Mouse (Mus musculus): ENCODE data around the gene Ctnnbl1. TPM values are rescaled to one million over a fixed set of nuclear protein-coding genes. Genes with fewer than 3 reads are reported as not detected.
A peak's percentile ranks its signal among the peaks of the same experiment; 100 is the strongest.

The Ctnnbl1 gene
- polyA plus RNA-seq, 1 experiment from 2014 or later: 106 TPM

DNA sequence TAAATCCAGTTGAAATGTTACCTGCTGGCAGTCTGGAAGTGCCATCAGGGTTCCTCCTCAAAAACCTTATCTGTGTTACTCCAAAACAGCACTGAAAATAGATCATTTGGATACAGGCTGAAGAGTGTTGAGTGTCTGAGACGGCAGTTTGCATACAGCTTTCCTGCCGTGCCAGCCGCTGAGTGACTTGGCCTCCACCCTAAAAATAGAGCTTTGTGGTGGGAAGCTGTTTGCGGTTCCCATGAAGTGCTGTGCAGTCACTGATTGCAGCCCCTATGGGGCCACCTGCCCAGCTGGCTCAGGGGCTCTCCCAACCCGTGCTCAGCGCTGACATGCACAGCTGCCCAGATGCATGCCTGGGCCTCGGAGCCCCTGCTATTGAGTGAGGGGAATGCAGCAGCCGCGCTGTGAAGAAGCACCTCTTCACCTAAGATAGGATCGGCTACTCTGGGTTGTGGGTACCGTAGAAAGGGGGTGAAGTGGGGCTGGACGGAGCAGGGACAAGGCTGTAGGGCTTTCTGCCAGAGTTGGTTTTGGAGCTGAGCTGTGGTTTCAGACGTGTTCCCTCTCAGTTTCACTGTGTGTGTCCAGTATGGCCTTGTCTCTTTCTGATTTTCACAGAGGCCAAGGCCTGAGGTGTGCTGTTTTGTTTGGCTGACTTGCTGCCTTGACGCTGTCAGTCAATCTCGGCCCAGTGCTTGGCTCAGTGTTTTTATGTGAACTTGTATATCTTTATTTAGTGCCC, 81.5 kb downstream of the Ctnnbl1 start:
- no peak overlapping the region for H3K4me2 ChIP-seq (ENCODE audit: low read depth)
- H3K27me3 ChIP-seq (ENCODE audit: control insufficient read depth, insufficient read depth, low read length): no peaks in the 10 kb centered on the region
- no peaks in the 10 kb centered on the region; the same call in 1 of the 2 replicates for H3K36me3 ChIP-seq (ENCODE audit: control insufficient read depth, insufficient read depth, low read length)
- H3K4me1 ChIP-seq (ENCODE audit: control insufficient read depth, insufficient read depth, low read length): no peaks in the 10 kb centered on the region
- H3K4me3 ChIP-seq (ENCODE audit: low read depth, low read length): no peak overlapping the region
- no peak overlapping the region for H3K9ac ChIP-seq (ENCODE audit: low read length)
- ATAC-seq (ENCODE audit: insufficient read depth, low FRiP score, low TSS enrichment) (no peak), DNase-seq (ENCODE audit: low spot score) (no peak)
- 81% methylated on average over 15 of the region's 15 CpGs for WGBS
- H3K27ac ChIP-seq (ENCODE audit: low read depth, low read length): no peak overlapping the region
- H3K9me3 ChIP-seq (ENCODE audit: control insufficient read depth, low read length): no peaks in the 10 kb centered on the region

DNA sequence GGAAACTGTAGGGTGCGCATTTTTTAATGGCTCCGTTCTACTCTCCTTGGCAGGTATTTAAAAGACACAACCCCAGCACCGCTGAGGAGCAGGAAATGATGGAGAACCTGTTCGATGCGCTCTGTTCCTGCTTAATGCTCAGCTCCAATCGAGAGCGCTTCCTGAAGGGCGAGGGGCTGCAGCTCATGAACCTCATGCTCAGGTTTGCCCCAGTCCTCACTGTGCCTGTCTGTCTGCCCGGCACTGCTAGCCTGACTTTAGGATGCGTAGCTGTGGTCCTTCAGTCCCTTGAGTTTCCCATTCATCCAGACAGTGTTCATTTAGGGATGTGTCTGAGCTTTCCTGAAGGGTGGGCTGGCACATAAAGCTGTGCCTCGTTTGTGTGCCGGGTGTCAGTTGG, 82.2 kb downstream of the Ctnnbl1 start:
- H3K36me3 ChIP-seq (ENCODE audit: control insufficient read depth, insufficient read depth, low read length): no peaks in the 10 kb centered on the region; the same call in 1 of the 2 replicates
- no peaks in the 10 kb centered on the region for H3K4me1 ChIP-seq (ENCODE audit: control insufficient read depth, insufficient read depth, low read length)
- H3K9ac ChIP-seq (ENCODE audit: low read length): no peak overlapping the region
- no peak overlapping the region for H3K4me2 ChIP-seq (ENCODE audit: low read depth)
- H3K9me3 ChIP-seq (ENCODE audit: control insufficient read depth, low read length): no peaks in the 10 kb centered on the region
- DNase-seq (ENCODE audit: low spot score) (no peak), ATAC-seq (ENCODE audit: insufficient read depth, low FRiP score, low TSS enrichment) (no peak)
- H3K27ac ChIP-seq (ENCODE audit: low read depth, low read length): no peak overlapping the region
- H3K27me3 ChIP-seq (ENCODE audit: control insufficient read depth, insufficient read depth, low read length): no peaks in the 10 kb centered on the region
- WGBS: 94% methylated on average over 12 of the region's 12 CpGs
- H3K4me3 ChIP-seq (ENCODE audit: low read depth, low read length): no peak overlapping the region

DNA sequence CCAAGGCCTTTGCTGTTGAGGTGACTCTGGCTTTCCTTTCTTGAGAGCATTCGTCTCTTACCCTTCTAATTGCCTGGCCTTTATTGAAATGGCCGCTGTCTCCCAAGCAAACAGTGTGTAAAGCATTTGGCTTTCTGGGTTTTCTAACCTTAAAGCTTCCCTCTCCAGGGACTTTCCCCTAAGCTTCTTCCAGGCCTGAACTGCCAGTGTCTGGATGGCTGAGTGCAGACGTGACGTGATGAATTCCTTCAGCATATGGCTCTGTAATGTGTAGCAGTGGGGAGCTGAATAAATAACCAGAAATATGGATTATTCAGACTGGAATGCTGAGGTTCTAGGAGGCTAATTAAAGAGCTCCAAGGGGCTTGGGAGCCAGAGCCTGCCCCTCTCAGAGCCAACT, 84.1 kb downstream of the Ctnnbl1 start:
- Histone ChIP-seq H3K4me1 (ENCODE audit: control insufficient read depth, insufficient read depth, low read length) (no peaks in the 10 kb centered on the region), H3K27me3 (ENCODE audit: control insufficient read depth, insufficient read depth, low read length) (no peaks in the 10 kb centered on the region), H3K36me3 (ENCODE audit: control insufficient read depth, insufficient read depth, low read length) (no peaks in the 10 kb centered on the region; the same call in 1 of the 2 replicates), H3K4me3 (ENCODE audit: low read depth, low read length) (no peak overlapping the region), H3K9me3 (ENCODE audit: control insufficient read depth, low read length) (no peaks in the 10 kb centered on the region), H3K4me2 (ENCODE audit: low read depth) (no peak overlapping the region), H3K9ac (ENCODE audit: low read length) (no peak overlapping the region), H3K27ac (ENCODE audit: low read depth, low read length) (no peak overlapping the region)
- ATAC-seq (ENCODE audit: insufficient read depth, low FRiP score, low TSS enrichment): no peak
- 43% methylated on average over 4 of the region's 4 CpGs for WGBS
- no peak for DNase-seq (ENCODE audit: low spot score)

DNA sequence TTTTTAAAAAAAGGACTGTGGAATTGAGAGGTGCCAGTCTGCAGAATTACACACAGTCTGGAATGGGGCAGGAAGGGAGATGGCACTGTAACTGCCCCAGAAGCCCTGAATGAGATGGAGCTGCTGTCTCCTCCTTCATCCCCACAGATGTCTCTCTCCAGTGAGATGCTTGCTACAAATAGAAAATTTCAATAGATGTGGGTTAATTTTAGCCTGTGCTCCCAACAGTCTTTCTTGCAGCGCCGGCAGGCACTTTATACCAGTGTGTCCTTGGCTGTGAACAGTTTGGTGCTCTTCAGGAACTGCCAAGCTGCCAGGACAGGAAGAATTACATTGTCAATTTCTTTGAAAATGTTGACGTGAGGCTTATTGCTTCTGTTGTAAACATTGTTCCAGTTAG, 86.3 kb downstream of the Ctnnbl1 start:
- DNase-seq (ENCODE audit: low spot score) (no peak), ATAC-seq (ENCODE audit: insufficient read depth, low FRiP score, low TSS enrichment) (no peak)
- 94% methylated on average over 3 of the region's 3 CpGs for WGBS
- Histone ChIP-seq H3K4me1 (ENCODE audit: control insufficient read depth, insufficient read depth, low read length) (no peaks in the 10 kb centered on the region), H3K9ac (ENCODE audit: low read length) (no peak overlapping the region), H3K4me2 (ENCODE audit: low read depth) (no peak overlapping the region), H3K27me3 (ENCODE audit: control insufficient read depth, insufficient read depth, low read length) (no peaks in the 10 kb centered on the region), H3K27ac (ENCODE audit: low read depth, low read length) (no peak overlapping the region), H3K4me3 (ENCODE audit: low read depth, low read length) (no peak overlapping the region), H3K9me3 (ENCODE audit: control insufficient read depth, low read length) (no peaks in the 10 kb centered on the region), H3K36me3 (ENCODE audit: control insufficient read depth, insufficient read depth, low read length) (no peaks in the 10 kb centered on the region; the same call in 1 of the 2 replicates)

DNA sequence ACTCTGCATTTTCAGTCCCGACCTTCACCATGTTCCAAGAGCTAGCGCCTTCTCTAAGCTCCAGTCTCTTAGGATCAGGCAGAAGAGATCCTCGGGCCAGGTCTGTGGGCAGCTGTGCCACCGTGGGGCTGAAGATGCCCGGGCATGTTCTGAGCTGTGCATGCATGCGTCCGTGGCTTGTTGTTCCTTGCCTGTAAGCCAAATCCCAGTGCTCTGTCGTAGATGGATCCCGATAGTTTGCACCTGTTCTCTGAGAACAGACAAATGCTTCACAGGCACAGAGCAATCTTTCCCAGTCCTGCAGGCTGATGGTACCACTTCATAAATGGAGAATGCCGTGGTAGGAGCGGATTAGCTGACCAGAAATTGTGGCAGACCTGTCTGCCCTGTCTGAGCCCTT, 87.0 kb downstream of the Ctnnbl1 start:
- ATAC-seq (ENCODE audit: insufficient read depth, low FRiP score, low TSS enrichment) (no peak), DNase-seq (ENCODE audit: low spot score) (no peak)
- Histone ChIP-seq H3K27ac (ENCODE audit: low read depth, low read length) (no peak overlapping the region), H3K4me2 (ENCODE audit: low read depth) (no peak overlapping the region), H3K4me1 (ENCODE audit: control insufficient read depth, insufficient read depth, low read length) (no peaks in the 10 kb centered on the region), H3K27me3 (ENCODE audit: control insufficient read depth, insufficient read depth, low read length) (no peaks in the 10 kb centered on the region), H3K9ac (ENCODE audit: low read length) (no peak overlapping the region), H3K9me3 (ENCODE audit: control insufficient read depth, low read length) (no peaks in the 10 kb centered on the region), H3K4me3 (ENCODE audit: low read depth, low read length) (no peak overlapping the region), H3K36me3 (ENCODE audit: control insufficient read depth, insufficient read depth, low read length) (no peaks in the 10 kb centered on the region; the same call in 1 of the 2 replicates)
- 95% methylated on average over 11 of the region's 11 CpGs for WGBS

DNA sequence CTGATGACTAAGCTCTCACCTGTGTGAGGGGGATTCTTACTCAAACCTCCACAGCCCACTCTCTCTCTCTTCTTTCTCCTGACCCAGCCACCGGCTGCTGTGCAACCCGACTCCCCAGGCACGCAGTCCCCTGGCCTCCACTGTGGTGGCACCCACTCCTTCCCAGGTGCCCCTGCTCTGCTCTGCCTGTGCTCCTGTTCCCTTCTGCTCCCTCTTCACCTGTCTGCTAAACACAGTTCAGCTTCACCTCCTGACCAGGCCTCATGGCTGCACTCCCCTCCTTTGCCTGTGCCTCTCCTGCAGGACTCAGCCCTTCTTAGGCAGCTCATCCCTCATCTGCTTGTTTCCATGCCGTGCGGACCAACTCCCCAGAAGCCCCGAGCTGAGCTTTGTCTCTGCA, 92.9 kb downstream of the Ctnnbl1 start:
- Histone ChIP-seq H3K27ac (ENCODE audit: low read depth, low read length) (no peak overlapping the region), H3K4me2 (ENCODE audit: low read depth) (no peak overlapping the region), H3K36me3 (ENCODE audit: control insufficient read depth, insufficient read depth, low read length) (no peaks in the 10 kb centered on the region), H3K4me1 (ENCODE audit: control insufficient read depth, insufficient read depth, low read length) (no peaks in the 10 kb centered on the region), H3K9me3 (ENCODE audit: control insufficient read depth, low read length) (no peaks in the 10 kb centered on the region), H3K9ac (ENCODE audit: low read length) (no peak overlapping the region), H3K4me3 (ENCODE audit: low read depth, low read length) (no peak overlapping the region), H3K27me3 (ENCODE audit: control insufficient read depth, insufficient read depth, low read length) (no peaks in the 10 kb centered on the region)
- no peak for DNase-seq (ENCODE audit: low spot score)
- no peak for ATAC-seq (ENCODE audit: insufficient read depth, low FRiP score, low TSS enrichment)
- 86% methylated on average over 6 of the region's 6 CpGs for WGBS

DNA sequence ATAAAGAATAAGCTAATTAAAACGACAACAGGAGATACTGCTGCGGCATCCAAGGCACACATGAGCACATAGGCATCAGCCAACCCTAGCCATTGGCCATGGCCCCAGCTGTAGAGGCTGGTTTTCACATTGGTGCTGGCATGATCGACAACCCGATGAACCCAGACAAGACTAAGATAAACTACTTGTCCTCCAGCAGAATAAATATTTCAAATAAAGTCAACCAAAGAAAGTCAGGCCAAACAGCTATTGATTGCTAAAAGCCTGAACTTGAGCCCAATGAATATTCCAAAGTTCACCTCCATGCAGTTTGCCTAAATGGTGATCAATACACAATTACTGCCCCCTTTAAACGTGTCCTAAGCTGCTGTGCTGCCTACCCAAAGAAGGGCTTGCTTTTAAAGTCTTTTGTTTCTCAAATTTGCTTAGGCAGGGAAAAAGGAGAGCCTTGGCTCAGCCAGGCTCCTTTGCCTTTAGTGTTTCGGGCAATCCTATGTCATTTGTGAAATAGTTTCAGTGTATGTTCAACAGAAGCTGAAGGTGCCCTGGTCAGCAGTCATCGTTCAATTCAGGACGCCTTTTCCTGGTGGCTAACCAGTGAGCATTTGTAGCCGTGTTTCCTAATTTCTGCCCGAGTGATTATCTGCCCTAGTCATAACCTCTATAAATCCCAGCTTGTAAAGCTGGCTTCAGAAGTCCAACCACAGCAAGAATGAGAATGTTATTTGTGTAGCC, 93.6 kb downstream of the Ctnnbl1 start:
- H3K4me3 ChIP-seq (ENCODE audit: low read depth, low read length): no peak overlapping the region
- no peaks in the 10 kb centered on the region for H3K4me1 ChIP-seq (ENCODE audit: control insufficient read depth, insufficient read depth, low read length)
- 80% methylated on average over 10 of the region's 10 CpGs for WGBS
- H3K27me3 ChIP-seq (ENCODE audit: control insufficient read depth, insufficient read depth, low read length): no peaks in the 10 kb centered on the region
- H3K9me3 ChIP-seq (ENCODE audit: control insufficient read depth, low read length): no peaks in the 10 kb centered on the region
- ATAC-seq (ENCODE audit: insufficient read depth, low FRiP score, low TSS enrichment) (no peak), DNase-seq (ENCODE audit: low spot score) (no peak)
- no peak overlapping the region for H3K4me2 ChIP-seq (ENCODE audit: low read depth)
- H3K36me3 ChIP-seq (ENCODE audit: control insufficient read depth, insufficient read depth, low read length): no peaks in the 10 kb centered on the region
- H3K27ac ChIP-seq (ENCODE audit: low read depth, low read length): no peak overlapping the region
- H3K9ac ChIP-seq (ENCODE audit: low read length): no peak overlapping the region

DNA sequence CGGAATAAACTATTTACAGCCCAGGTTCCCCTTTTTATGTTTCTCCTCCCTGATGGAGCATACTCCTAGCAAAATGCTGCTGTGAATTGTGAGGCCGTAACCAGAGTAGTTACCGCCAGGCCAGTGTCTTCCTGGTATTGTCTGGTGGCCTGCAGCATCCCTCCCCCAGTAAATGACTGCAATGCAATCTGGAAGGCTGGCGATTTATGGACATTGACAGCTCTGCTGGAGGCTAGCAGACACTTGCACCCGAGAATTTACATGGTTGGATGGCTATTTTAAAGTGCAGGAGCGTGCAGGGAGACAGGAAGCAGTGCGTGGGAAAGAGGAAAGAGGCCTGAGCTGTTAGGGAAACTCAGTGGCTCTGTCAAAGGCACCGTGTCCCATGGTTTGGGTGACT, 99.8 kb downstream of the Ctnnbl1 start:
- H3K4me1 ChIP-seq (ENCODE audit: control insufficient read depth, insufficient read depth, low read length): peaks cover 11% of the 10 kb centered on the region
- peak overlapping the region; percentile 68 for H3K27ac ChIP-seq (ENCODE audit: low read depth, low read length)
- no peaks in the 10 kb centered on the region for H3K9me3 ChIP-seq (ENCODE audit: control insufficient read depth, low read length)
- no peaks in the 10 kb centered on the region for H3K36me3 ChIP-seq (ENCODE audit: control insufficient read depth, insufficient read depth, low read length)
- DNase-seq (ENCODE audit: low spot score) (peak; percentile 10), ATAC-seq (ENCODE audit: insufficient read depth, low FRiP score, low TSS enrichment) (no peak)
- no peak overlapping the region for H3K4me2 ChIP-seq (ENCODE audit: low read depth)
- no peaks in the 10 kb centered on the region for H3K27me3 ChIP-seq (ENCODE audit: control insufficient read depth, insufficient read depth, low read length)
- WGBS: 30% methylated on average over 8 of the region's 8 CpGs
- H3K4me3 ChIP-seq (ENCODE audit: low read depth, low read length): no peak overlapping the region
- H3K9ac ChIP-seq (ENCODE audit: low read length): 0 out of 2 replicates have a peak overlapping the region, but pooled peaks have one; percentile 22
